Mouse (Mus musculus): ENCODE measurements around the gene Lasp1.

GRCm38 (mm10) chr11:97775808-97776496, 22.8 kb upstream of the Lasp1 start, which contains the start of gene 1700001P01Rik:
- TF ChIP-seq CTCF (IDR thresholded peaks at IDR 0.05; ENCODE audit: borderline replicate concordance, control insufficient read depth, extremely low read depth, insufficient read depth, low read length, poor library complexity): no peak
- no peak for TF ChIP-seq POLR2A (IDR thresholded peaks at IDR 0.05; ENCODE audit: control insufficient read depth, extremely low read depth, insufficient read depth, low read length, poor library complexity)

All from thymus, adult 2 months (tissue).